Mouse (Mus musculus): ENCODE measurements around the gene Xrn1. TPM values are rescaled to one million over a fixed set of nuclear protein-coding genes. Genes with fewer than 3 reads are reported as not detected.
A peak's percentile ranks its signal among the peaks of the same experiment; 100 is the strongest.

Xrn1 gene
- total and polyA plus RNA-seq, 3 experiments: 3.1 to 64.9 (median 32.0) TPM

- Histone ChIP-seq H3K27me3 (ENCODE audit: insufficient read depth, low read length) (no peaks in the 10 kb centered on the region), H3K4me1 (ENCODE audit: insufficient read depth, low read depth, low read length) (peaks cover 43% of the 10 kb centered on the region), H3K9me3 (replicated peaks) (no peaks in the 10 kb centered on the region), H3K4me3 (ENCODE audit: low read depth, low read length) (no peak overlapping the region; the same call in 1 of the 2 replicates), H3K36me3 (replicated peaks) (peaks cover 45% of the 10 kb centered on the region)
- ATAC-seq (ENCODE audit: extremely low read depth, insufficient number of reproducible peaks, low FRiP score, poor library complexity, severe bottlenecking) (no peak), DNase-seq (ENCODE audit: low spot score) (no peak)
- no peak for TF ChIP-seq POLR2AphosphoS5 (IDR thresholded peaks at IDR 0.05; ENCODE audit: insufficient replicate concordance, low read depth, low read length)
These were observed 4.7 kb downstream of the Xrn1 start for GRCm38 (mm10) chr9:95959246-95959645.

GRCm38 (mm10) chr9:95959732-95960428 lies 5.3 kb downstream of the Xrn1 start:
- peaks cover 43% of the 10 kb centered on the region for H3K4me1 ChIP-seq (ENCODE audit: insufficient read depth, low read depth, low read length)
- no peaks in the 10 kb centered on the region for H3K27me3 ChIP-seq (ENCODE audit: insufficient read depth, low read length)
- no peaks in the 10 kb centered on the region for H3K9me3 ChIP-seq (replicated peaks)
- TF ChIP-seq POLR2AphosphoS5 (IDR thresholded peaks at IDR 0.05; ENCODE audit: insufficient replicate concordance, low read depth, low read length): no peak
- no peak for TF ChIP-seq GATA1 (IDR thresholded peaks at IDR 0.05; ENCODE audit: borderline replicate concordance, low read length)
- no peak for TF ChIP-seq GATA2 (IDR thresholded peaks at IDR 0.05; ENCODE audit: borderline replicate concordance, low read depth, low read length)
- no peak for TF ChIP-seq CTCF (IDR thresholded peaks at IDR 0.05; ENCODE audit: low read depth, low read length)
- no peak for TF ChIP-seq TAL1 (conservative IDR thresholded peaks at IDR 0.05; ENCODE audit: low read depth, low read length)
- peaks cover 51% of the 10 kb centered on the region for H3K36me3 ChIP-seq (replicated peaks)
- ATAC-seq (ENCODE audit: extremely low read depth, insufficient number of reproducible peaks, low FRiP score, poor library complexity, severe bottlenecking) (no peak), DNase-seq (ENCODE audit: low spot score) (peak; percentile 4)
- H3K4me3 ChIP-seq (ENCODE audit: low read depth, low read length): no peak overlapping the region; the same call in 1 of the 2 replicates

GRCm38 (mm10) chr9:95961058-95961457 lies 6.5 kb downstream of the Xrn1 start:
- peaks cover 60% of the 10 kb centered on the region for H3K36me3 ChIP-seq (replicated peaks)
- H3K9me3 ChIP-seq (replicated peaks): no peaks in the 10 kb centered on the region
- no peaks in the 10 kb centered on the region for H3K27me3 ChIP-seq (ENCODE audit: insufficient read depth, low read length)
- DNase-seq (ENCODE audit: low spot score): no peak
- ATAC-seq (ENCODE audit: extremely low read depth, insufficient number of reproducible peaks, low FRiP score, poor library complexity, severe bottlenecking): peak; percentile 56
- H3K4me1 ChIP-seq (ENCODE audit: insufficient read depth, low read depth, low read length): peaks cover 43% of the 10 kb centered on the region
- H3K4me3 ChIP-seq (ENCODE audit: low read depth, low read length): no peak overlapping the region
- no peak for TF ChIP-seq CTCF (IDR thresholded peaks at IDR 0.05; ENCODE audit: low read depth, low read length)
- no peak for TF ChIP-seq GATA1 (IDR thresholded peaks at IDR 0.05; ENCODE audit: borderline replicate concordance, low read length)
- no peak for TF ChIP-seq TAL1 (conservative IDR thresholded peaks at IDR 0.05; ENCODE audit: low read depth, low read length)
- TF ChIP-seq GATA2 (IDR thresholded peaks at IDR 0.05; ENCODE audit: borderline replicate concordance, low read depth, low read length): no peak
- no peak for TF ChIP-seq POLR2AphosphoS5 (IDR thresholded peaks at IDR 0.05; ENCODE audit: insufficient replicate concordance, low read depth, low read length)

- peaks cover 54% of the 10 kb centered on the region for H3K36me3 ChIP-seq (replicated peaks)
- ATAC-seq (ENCODE audit: extremely low read depth, insufficient number of reproducible peaks, low FRiP score, poor library complexity, severe bottlenecking) (no peak), DNase-seq (ENCODE audit: low spot score) (no peak)
- H3K4me1 ChIP-seq (ENCODE audit: insufficient read depth, low read depth, low read length): peaks cover 18% of the 10 kb centered on the region
- no peaks in the 10 kb centered on the region for H3K9me3 ChIP-seq (replicated peaks)
- no peaks in the 10 kb centered on the region for H3K27me3 ChIP-seq (ENCODE audit: insufficient read depth, low read length)
- no peak overlapping the region for H3K4me3 ChIP-seq (ENCODE audit: low read depth, low read length)
- TF ChIP-seq GATA2 (IDR thresholded peaks at IDR 0.05; ENCODE audit: borderline replicate concordance, low read depth, low read length) (no peak), POLR2AphosphoS5 (IDR thresholded peaks at IDR 0.05; ENCODE audit: insufficient replicate concordance, low read depth, low read length) (no peak), CTCF (IDR thresholded peaks at IDR 0.05; ENCODE audit: low read depth, low read length) (no peak), TAL1 (conservative IDR thresholded peaks at IDR 0.05; ENCODE audit: low read depth, low read length) (no peak), GATA1 (IDR thresholded peaks at IDR 0.05; ENCODE audit: borderline replicate concordance, low read length) (no peak)
These were observed 9.5 kb downstream of the Xrn1 start for GRCm38 (mm10) chr9:95964037-95964436.

GRCm38 (mm10) chr9:95978279-95978678 lies 23.7 kb downstream of the Xrn1 start:
- ATAC-seq (ENCODE audit: extremely low read depth, insufficient number of reproducible peaks, low FRiP score, poor library complexity, severe bottlenecking): no peak
- Histone ChIP-seq H3K9me3 (replicated peaks) (no peaks in the 10 kb centered on the region), H3K27me3 (ENCODE audit: insufficient read depth, low read length) (no peaks in the 10 kb centered on the region), H3K4me1 (ENCODE audit: insufficient read depth, low read depth, low read length) (peaks cover 7% of the 10 kb centered on the region), H3K36me3 (replicated peaks) (peaks cover 64% of the 10 kb centered on the region), H3K4me3 (ENCODE audit: low read depth, low read length) (no peak overlapping the region)
- no peak for DNase-seq (ENCODE audit: low spot score)
- TF ChIP-seq TAL1 (conservative IDR thresholded peaks at IDR 0.05; ENCODE audit: low read depth, low read length): no peak
- no peak for TF ChIP-seq GATA2 (IDR thresholded peaks at IDR 0.05; ENCODE audit: borderline replicate concordance, low read depth, low read length)
- TF ChIP-seq GATA1 (IDR thresholded peaks at IDR 0.05; ENCODE audit: borderline replicate concordance, low read length): no peak
- TF ChIP-seq CTCF (IDR thresholded peaks at IDR 0.05; ENCODE audit: low read depth, low read length): no peak
- no peak for TF ChIP-seq POLR2AphosphoS5 (IDR thresholded peaks at IDR 0.05; ENCODE audit: insufficient replicate concordance, low read depth, low read length)

- no peak for DNase-seq (ENCODE audit: low spot score)
- peaks cover 7% of the 10 kb centered on the region for H3K4me1 ChIP-seq (ENCODE audit: insufficient read depth, low read depth, low read length)
- peaks cover 64% of the 10 kb centered on the region for H3K36me3 ChIP-seq (replicated peaks)
These were observed 25.3 kb downstream of the Xrn1 start for GRCm38 (mm10) chr9:95979896-95980295.

More at GRCm38 (mm10) chr9:95979896-95980295, 25.3 kb downstream of the Xrn1 start:
- Histone ChIP-seq H3K4me3 (ENCODE audit: low read depth, low read length) (no peak overlapping the region), H3K27me3 (ENCODE audit: insufficient read depth, low read length) (no peaks in the 10 kb centered on the region), H3K9me3 (replicated peaks) (no peaks in the 10 kb centered on the region)
- TF ChIP-seq GATA2 (IDR thresholded peaks at IDR 0.05; ENCODE audit: borderline replicate concordance, low read depth, low read length): no peak
- no peak for TF ChIP-seq GATA1 (IDR thresholded peaks at IDR 0.05; ENCODE audit: borderline replicate concordance, low read length)
- no peak for TF ChIP-seq CTCF (IDR thresholded peaks at IDR 0.05; ENCODE audit: low read depth, low read length)
- TF ChIP-seq TAL1 (conservative IDR thresholded peaks at IDR 0.05; ENCODE audit: low read depth, low read length): no peak
- no peak for TF ChIP-seq POLR2AphosphoS5 (IDR thresholded peaks at IDR 0.05; ENCODE audit: insufficient replicate concordance, low read depth, low read length)
- no peak for ATAC-seq (ENCODE audit: extremely low read depth, insufficient number of reproducible peaks, low FRiP score, poor library complexity, severe bottlenecking)

Data from G1E (cell line).